Mouse (Mus musculus) neural tube, embryonic 15.5 days (tissue): Measurements from ENCODE around the gene Gm3591. TPM values are rescaled to one million over a fixed set of nuclear protein-coding genes. Genes with fewer than 3 reads are reported as not detected.
"Not testable (repeated sequence)": the region's sequence is repeated elsewhere in the genome, so short reads cannot be mapped to it uniquely, and the experiment has no call there.

Experiments used
- ATAC-seq: fragments of 200-750 bp; cut with Nextera tagmentation; 2 replicates; pipeline ENCODE4 v1.8.0; 2017; ENCODE audit warnings: mild to moderate bottlenecking, moderate TSS enrichment, moderate library complexity; ENCODE audit not compliant: low FRiP score
- H3K27ac ChIP-seq: fragments of 300-500 bp; sonication (generic); replicated peaks from 2 replicates; pipeline ENCODE4 v1.5.1; 2015; ENCODE audit warnings: mild to moderate bottlenecking, inconsistent platforms
- H3K27me3 ChIP-seq: fragments of 300-500 bp; sonication (generic); replicated peaks from 2 replicates; pipeline ENCODE4 v1.6.1; 2015; ENCODE audit warnings: inconsistent platforms
- H3K36me3 ChIP-seq: fragments of 300-500 bp; sonication (generic); 2 replicates; pipeline ENCODE4 v1.6.1; 2015; ENCODE audit warnings: inconsistent platforms
- H3K4me1 ChIP-seq: fragments of 300-500 bp; sonication (generic); 2 replicates; pipeline ENCODE4 v1.6.1; 2015; ENCODE audit warnings: inconsistent platforms
- H3K4me2 ChIP-seq: fragments of 300-500 bp; sonication (generic); 2 replicates; pipeline ENCODE4 v1.6.1; 2015; ENCODE audit warnings: inconsistent platforms, mild to moderate bottlenecking, moderate library complexity
- H3K4me3 ChIP-seq: fragments of 300-500 bp; sonication (generic); replicated peaks from 2 replicates; pipeline ENCODE4 v1.5.1; 2015; ENCODE audit warnings: mild to moderate bottlenecking, inconsistent platforms
- H3K9ac ChIP-seq: fragments of 300-500 bp; sonication (generic); replicated peaks from 2 replicates; pipeline ENCODE4 v1.6.1; 2015; ENCODE audit warnings: mild to moderate bottlenecking, inconsistent platforms
- H3K9me3 ChIP-seq: fragments of 300-500 bp; sonication (generic); replicated peaks from 2 replicates; pipeline ENCODE4 v1.6.1; 2016; ENCODE audit warnings: inconsistent platforms
- WGBS: fragments of 180-500 bp; shearing (Covaris S2); methylation state at CpG from one replicate; pipeline ENCODE4 v1.1.7; 2015; ENCODE audit warnings: mixed read lengths; 5-methylcytosine and 5-hydroxymethylcytosine counted together
- polyA plus RNA-seq: library from polyadenylated mRNA; unstranded; fragments of >200 nt; fragmentation: Nextera tagmentation; extraction: Ambion mirVana; gene quantifications from 2 replicates; pipeline ENCODE4 v1.2.1, GENCODE M21; 2015

Gene Gm3591
- 6.1 and 6.6 TPM in 2 replicates for polyA plus RNA-seq

DNA sequence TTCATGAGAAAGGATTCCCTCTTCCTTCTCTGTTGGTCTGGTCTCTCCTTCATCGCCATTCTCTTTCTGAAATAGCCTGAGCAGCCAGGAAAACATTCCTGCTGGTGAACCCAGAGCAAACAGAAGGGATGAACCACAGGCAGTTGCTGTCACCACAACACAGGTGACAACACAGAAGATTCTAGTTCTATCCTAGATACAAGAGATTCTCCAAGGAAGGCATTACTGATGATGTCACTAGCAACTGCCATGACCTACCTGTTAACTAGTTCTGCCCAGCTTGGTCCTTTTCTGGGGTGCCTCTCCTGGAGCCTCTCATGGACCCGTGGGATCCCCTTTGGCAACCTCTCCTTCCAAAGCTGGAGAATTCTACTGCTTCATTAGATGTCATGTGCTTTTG is at the start of gene Gm3591:
TSS of gene Gm3591 (minus strand) at position 101 of the 400 bp plus-strand sequence.
- not testable (repeated sequence) for H3K9ac ChIP-seq, H3K27me3 ChIP-seq, H3K4me3 ChIP-seq, H3K4me2 ChIP-seq, H3K36me3 ChIP-seq, H3K27ac ChIP-seq, ATAC-seq, H3K9me3 ChIP-seq, H3K4me1 ChIP-seq
- WGBS = no CpG with 5 or more reads among the region's 2 CpGs

DNA sequence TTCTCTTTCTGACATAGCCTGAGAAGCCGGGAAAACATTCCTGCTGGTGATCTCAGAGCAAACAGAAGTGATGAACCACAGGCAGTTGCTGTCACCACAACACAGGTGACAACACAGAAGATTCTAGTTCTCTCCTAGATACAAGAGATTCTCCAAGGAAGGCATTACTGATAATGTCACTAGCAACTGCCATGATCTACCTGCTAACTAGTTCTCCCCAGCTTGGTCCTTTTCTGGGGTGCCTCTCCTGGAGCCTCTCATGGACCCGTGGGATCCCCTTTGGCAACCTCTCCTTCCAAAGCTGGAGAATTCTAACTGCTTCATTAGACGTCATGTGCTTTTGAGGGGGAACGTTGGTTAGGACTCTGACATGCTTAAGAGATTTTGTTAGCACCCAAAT is 32.2 kb upstream of the Gm3591 start, which contains the start of gene Gm3594:
TSS of gene Gm3594 (minus strand) at position 101 of the 400 bp plus-strand sequence.
- not testable (repeated sequence) for ATAC-seq, H3K9me3 ChIP-seq, H3K9ac ChIP-seq, H3K27ac ChIP-seq, H3K4me2 ChIP-seq, H3K36me3 ChIP-seq, H3K4me3 ChIP-seq, H3K27me3 ChIP-seq, H3K4me1 ChIP-seq
- no CpG with 5 or more reads among the region's 4 CpGs for WGBS

DNA sequence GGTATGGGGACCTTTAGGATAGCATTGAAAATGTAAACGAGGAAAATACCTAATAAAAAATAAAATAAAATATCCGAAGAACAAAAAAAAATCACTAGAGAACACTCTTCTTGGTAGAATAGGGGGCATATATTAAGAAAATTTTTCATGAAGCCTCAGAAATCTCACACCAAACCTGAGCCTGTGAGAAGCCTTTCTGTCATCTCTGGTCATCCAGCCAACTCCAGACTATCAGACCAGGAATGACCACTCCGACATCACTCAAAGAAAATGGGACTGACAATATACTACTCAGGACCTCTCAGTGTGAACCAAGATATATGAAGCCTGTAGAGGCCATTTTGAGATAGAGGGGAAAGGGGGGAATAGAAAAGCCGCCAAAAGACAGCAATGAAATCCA is 28.5 kb upstream of the Gm3591 start:
- not testable (repeated sequence) for H3K36me3 ChIP-seq, H3K27ac ChIP-seq, H3K4me3 ChIP-seq, H3K4me1 ChIP-seq, H3K4me2 ChIP-seq, H3K9me3 ChIP-seq, ATAC-seq, H3K27me3 ChIP-seq, H3K9ac ChIP-seq
- 80% methylated on average over 2 of the region's 4 CpGs for WGBS

DNA sequence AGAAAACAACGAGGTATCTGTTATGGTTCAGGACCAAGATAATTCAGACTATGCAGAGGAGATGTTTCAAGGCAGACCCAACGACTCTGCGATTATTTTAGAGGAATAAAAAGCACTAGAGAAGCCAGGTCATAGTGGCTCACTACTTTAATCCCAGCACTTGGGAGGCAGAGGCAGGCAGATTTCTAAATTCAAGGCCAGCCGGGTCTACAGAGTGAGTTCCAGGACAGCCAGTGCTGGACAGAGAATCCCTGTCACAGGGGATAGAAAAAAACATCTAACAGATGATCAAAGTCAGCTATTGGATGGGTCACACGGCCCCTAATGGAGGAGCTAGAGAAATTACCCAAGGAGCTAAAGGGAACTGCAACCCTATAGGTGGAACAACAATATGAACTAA is 27.9 kb upstream of the Gm3591 start:
- not testable (repeated sequence) for H3K9ac ChIP-seq, H3K9me3 ChIP-seq, H3K27me3 ChIP-seq, H3K36me3 ChIP-seq, H3K27ac ChIP-seq, H3K4me2 ChIP-seq, H3K4me3 ChIP-seq, ATAC-seq, H3K4me1 ChIP-seq
- 67% methylated on average over 1 of the region's 5 CpGs for whole genome bisulfite sequencing

DNA sequence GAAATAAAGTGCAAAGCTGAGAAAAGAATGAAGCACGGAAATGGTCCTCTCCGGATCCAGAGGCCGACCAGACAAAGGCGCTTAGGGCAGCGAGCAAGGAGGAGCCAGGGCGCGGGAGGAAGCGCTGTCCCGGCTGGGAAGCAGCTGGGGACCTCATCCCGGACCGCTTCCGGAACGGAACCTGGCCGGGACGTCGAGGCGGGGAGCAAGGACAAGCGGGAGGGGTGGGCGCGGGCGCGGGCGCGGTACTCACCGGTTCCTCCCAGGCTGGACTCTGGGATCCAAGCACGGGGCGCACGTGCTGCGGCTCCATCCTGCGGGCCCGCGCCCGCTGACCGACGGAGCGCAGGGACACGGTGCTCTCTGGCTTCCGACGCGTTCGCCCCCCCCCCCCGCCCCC is 14.5 kb upstream of the Gm3591 start:
- H3K9ac ChIP-seq, ATAC-seq, H3K9me3 ChIP-seq, H3K4me1 ChIP-seq, H3K27me3 ChIP-seq, H3K36me3 ChIP-seq, H3K27ac ChIP-seq: not testable (repeated sequence)
- Histone ChIP-seq H3K4me3 (peak overlapping the region; percentile 38), H3K4me2 (peak overlapping the region; percentile 55)
- WGBS = 16% methylated on average over 7 of the region's 42 CpGs

DNA sequence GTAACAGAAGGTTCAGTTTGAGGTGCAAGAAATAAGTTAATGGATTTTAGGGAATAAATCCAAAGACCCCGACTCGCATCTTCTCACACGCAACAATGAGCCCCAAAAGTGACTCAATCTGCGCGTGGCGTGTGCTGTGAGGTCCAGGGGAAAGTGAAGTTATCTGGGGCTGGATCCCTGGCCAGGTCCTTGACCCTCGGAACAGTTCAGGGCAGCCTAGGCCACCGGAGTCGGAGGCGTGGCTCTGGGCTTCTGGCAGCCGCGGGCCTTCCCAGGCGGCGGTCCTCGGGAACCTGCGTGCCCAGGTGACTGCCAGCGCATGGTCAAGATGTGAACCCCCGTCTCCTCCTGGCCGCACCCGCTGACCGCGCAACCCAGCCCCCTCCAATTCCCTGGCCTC is 14.1 kb upstream of the Gm3591 start:
- H3K9ac ChIP-seq, ATAC-seq: not testable (repeated sequence)

DNA sequence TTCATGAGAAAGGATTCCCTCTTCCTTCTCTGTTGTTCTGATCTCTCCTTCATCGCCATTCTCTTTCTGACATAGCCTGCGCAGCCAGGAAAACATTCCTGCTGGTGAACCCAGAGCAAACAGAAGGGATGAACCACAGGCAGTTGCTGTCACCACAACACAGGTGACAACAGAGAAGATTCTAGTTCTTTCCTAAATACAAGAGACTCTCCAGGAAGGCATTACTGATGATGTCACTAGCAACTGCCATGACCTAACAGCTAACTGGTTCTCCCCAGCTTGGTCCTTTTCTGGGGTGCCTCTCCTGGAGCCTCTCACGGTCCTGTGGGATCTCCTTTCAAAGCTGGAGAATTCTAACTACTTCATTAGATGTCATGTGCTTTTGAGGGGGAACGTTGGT is 22.1 kb downstream of the Gm3591 start, which contains the start of gene Gm16440:
TSS of gene Gm16440 (minus strand) at position 101 of the 400 bp plus-strand sequence.
- H3K4me2 ChIP-seq, H3K9me3 ChIP-seq, H3K27ac ChIP-seq, H3K27me3 ChIP-seq, ATAC-seq, H3K36me3 ChIP-seq, H3K4me1 ChIP-seq, H3K9ac ChIP-seq, H3K4me3 ChIP-seq: not testable (repeated sequence)
- 87% methylated on average over 2 of the region's 4 CpGs for whole genome bisulfite sequencing

More for the DNA sequence above, 14.1 kb upstream of the Gm3591 start:
- WGBS = 25% methylated on average over 22 of the region's 22 CpGs
- Histone ChIP-seq H3K4me3 (peak overlapping the region; percentile 38), H3K4me2 (peak overlapping the region; percentile 55)
- not testable (repeated sequence) for H3K27ac ChIP-seq, H3K9me3 ChIP-seq, H3K27me3 ChIP-seq, H3K4me1 ChIP-seq, H3K36me3 ChIP-seq

Other genes starting within 250 kb of the Gm3591 start
- not detected in 2 replicates for gene Gm21560, start 193.2 kb downstream of the Gm3591 start, polyA plus RNA-seq
- 6.5 and 8.7 TPM in 2 replicates for gene Gm3411, start 125.2 kb downstream of the Gm3591 start, polyA plus RNA-seq
- not detected in 2 replicates for gene Gm21103, start 107.6 kb downstream of the Gm3591 start, polyA plus RNA-seq
- gene Gm3618, start 68.8 kb downstream of the Gm3591 start, polyA plus RNA-seq = not detected in 2 replicates
- 0.14 TPM in 1 of 2 replicates, not detected in the other for gene Gm16440, start 22.2 kb downstream of the Gm3591 start, polyA plus RNA-seq
- not detected in 2 replicates for gene Gm3594, start 32.1 kb upstream of the Gm3591 start, polyA plus RNA-seq
- gene Gm8356, start 124.8 kb upstream of the Gm3591 start, polyA plus RNA-seq = not detected in 2 replicates
- 0.56 and 1.1 TPM in 2 replicates for gene Gm3629, start 178.1 kb upstream of the Gm3591 start, polyA plus RNA-seq
- 0.50 and 0.93 TPM in 2 replicates for gene Gm3460, start 209.9 kb upstream of the Gm3591 start, polyA plus RNA-seq